Mouse (Mus musculus) hindbrain, embryonic 11.5 days (tissue): ENCODE measurements around the gene Gm3727. TPM values are rescaled to one million over a fixed set of nuclear protein-coding genes. Genes with fewer than 3 reads are reported as not detected.
A peak's percentile ranks its signal among the peaks of the same experiment; 100 is the strongest.
"Not testable (repeated sequence)": the region's sequence is repeated elsewhere in the genome, so short reads cannot be mapped to it uniquely, and the experiment has no call there.

ENCODE experiments used
- ATAC-seq: fragments of 200-750 bp; cut with Nextera tagmentation; 2 replicates; pipeline ENCODE4 v1.8.0; 2017; ENCODE audit warnings: mild to moderate bottlenecking, moderate TSS enrichment, moderate library complexity; ENCODE audit not compliant: low FRiP score
- DNase-seq: peaks from one replicate; pipeline ENCODE4 v3.0.0-alpha.2; 2015; ENCODE audit warnings: low spot score
- H3K27ac ChIP-seq: fragments of 300-500 bp; sonication (generic); 2 replicates; pipeline ENCODE4 v1.5.1; 2014; ENCODE audit warnings: mild to moderate bottlenecking, low read depth, low read length
- H3K27me3 ChIP-seq: fragments of 300-500 bp; sonication (generic); 2 replicates; pipeline ENCODE4 v1.6.1; 2014; ENCODE audit warnings: mild to moderate bottlenecking, low read length, moderate library complexity, mixed read lengths; ENCODE audit not compliant: control insufficient read depth, insufficient read depth
- H3K36me3 ChIP-seq: fragments of 300-500 bp; sonication (generic); 2 replicates; pipeline ENCODE4 v1.6.1; 2014; ENCODE audit warnings: mild to moderate bottlenecking, low read length, moderate library complexity, mixed read lengths; ENCODE audit not compliant: control insufficient read depth, insufficient read depth
- H3K4me1 ChIP-seq: fragments of 300-500 bp; sonication (generic); replicated peaks from 2 replicates; pipeline ENCODE4 v1.6.1; 2014; ENCODE audit warnings: low read length, mixed read lengths; ENCODE audit not compliant: control insufficient read depth, insufficient read depth
- H3K4me2 ChIP-seq: fragments of 300-500 bp; sonication (generic); replicated peaks from 2 replicates; pipeline ENCODE4 v1.6.1; 2014; ENCODE audit warnings: mild to moderate bottlenecking, low read depth, low read length
- H3K4me3 ChIP-seq: fragments of 300-500 bp; sonication (generic); 2 replicates; pipeline ENCODE4 v1.5.1; 2014; ENCODE audit warnings: low read depth, low read length
- H3K9ac ChIP-seq: fragments of 300-500 bp; sonication (generic); 2 replicates; pipeline ENCODE4 v1.6.1; 2014; ENCODE audit warnings: low read depth, low read length
- H3K9me3 ChIP-seq: fragments of 300-500 bp; sonication (generic); 2 replicates; pipeline ENCODE4 v1.6.1; 2016; ENCODE audit warnings: low read length; ENCODE audit not compliant: control insufficient read depth
- WGBS: fragments of 180-500 bp; shearing (Covaris S2); extraction: QIAGEN DNeasy Blood & Tissue Kit; methylation state at CpG from one replicate; pipeline ENCODE4 v1.1.7; 2014; 5-methylcytosine and 5-hydroxymethylcytosine counted together
- polyA plus RNA-seq: library from polyadenylated mRNA; unstranded; fragments of >200 nt; fragmentation: Nextera tagmentation; extraction: Ambion mirVana; gene quantifications from 2 replicates; pipeline ENCODE4 v1.2.1, GENCODE M21; 2014

Gene Gm3727
- not detected in 2 replicates for polyA plus RNA-seq

DNA sequence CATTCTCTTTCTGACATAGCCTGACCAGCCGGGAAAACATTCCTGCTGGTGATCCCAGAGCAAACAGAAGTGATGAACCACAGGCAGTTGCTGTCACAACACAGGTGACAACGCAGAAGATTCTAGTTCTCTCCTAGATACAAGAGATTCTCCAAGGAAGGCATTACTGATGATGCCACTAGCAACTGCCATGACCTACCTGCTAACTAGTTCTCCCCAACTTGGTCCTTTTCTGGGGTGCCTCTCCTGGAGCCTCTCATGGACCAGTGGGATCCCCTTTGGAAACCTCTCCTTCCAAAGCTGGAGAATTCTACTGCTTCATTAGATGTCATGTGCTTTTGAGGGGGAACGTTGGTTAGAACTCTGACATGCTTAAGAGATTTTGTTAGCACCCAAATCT lies at the start of gene Gm3727:
Gene Gm3727 (minus strand): TSS at position 101 of the 400 bp plus-strand sequence.
- H3K27ac ChIP-seq, H3K4me3 ChIP-seq, H3K4me1 ChIP-seq, H3K36me3 ChIP-seq, H3K9ac ChIP-seq, H3K4me2 ChIP-seq, H3K27me3 ChIP-seq, ATAC-seq, H3K9me3 ChIP-seq, DNase-seq: not testable (repeated sequence)
- WGBS: 66% methylated on average over 3 of the region's 3 CpGs

GRCm38 (mm10) chr14:7243498-7243897 lies 21.0 kb downstream of the Gm3727 start:
- 8% methylated on average over 7 of the region's 10 CpGs for WGBS
- not testable (repeated sequence) for H3K27ac ChIP-seq, H3K4me2 ChIP-seq, H3K36me3 ChIP-seq, H3K4me1 ChIP-seq, H3K4me3 ChIP-seq, ATAC-seq, H3K9me3 ChIP-seq, H3K9ac ChIP-seq, H3K27me3 ChIP-seq
- peak; percentile 46 for DNase-seq

Other genes with a start within 250 kb of the Gm3727 start
- 1.2 and 1.7 TPM in 2 replicates for gene Gm10406, start 237.3 kb downstream of the Gm3727 start, polyA plus RNA-seq
- gene Gm3685, start 219.7 kb downstream of the Gm3727 start, polyA plus RNA-seq: not detected in 2 replicates
- 2.9 and 3.3 TPM in 2 replicates for gene Gm3696, start 164.1 kb downstream of the Gm3727 start, polyA plus RNA-seq
- gene Gm6676, start 139.3 kb downstream of the Gm3727 start, polyA plus RNA-seq: not detected in 2 replicates
- 5.1 and 5.5 TPM in 2 replicates for gene Gm3512, start 90.2 kb downstream of the Gm3727 start, polyA plus RNA-seq
- not detected in 2 replicates for gene Gm16434, start 70.2 kb downstream of the Gm3727 start, polyA plus RNA-seq
- 2.0 and 2.1 TPM in 2 replicates for gene Gm3739, start 50.3 kb upstream of the Gm3727 start, polyA plus RNA-seq
- gene Gm5797, start 67.7 kb upstream of the Gm3727 start, polyA plus RNA-seq: not detected in 2 replicates
- not detected in 2 replicates for gene Gm8374, start 100.4 kb upstream of the Gm3727 start, polyA plus RNA-seq
- gene Gm3755, start 186.2 kb upstream of the Gm3727 start, polyA plus RNA-seq: not detected in 2 replicates
- gene Gm3752, start 219.0 kb upstream of the Gm3727 start, polyA plus RNA-seq: 3.3 TPM in 2 replicates